Mouse (Mus musculus) forebrain, embryonic 14.5 days (tissue): Measurements from ENCODE around the gene Fbxo7. TPM values are rescaled to one million over a fixed set of nuclear protein-coding genes. Genes with fewer than 3 reads are reported as not detected.

ENCODE experiments used
- ATAC-seq: fragments of 200-750 bp; cut with Nextera tagmentation; 2 replicates; pipeline ENCODE4 v1.8.0; 2017; ENCODE audit warnings: mild to moderate bottlenecking, moderate library complexity
- DNase-seq: peaks from one replicate; pipeline ENCODE4 v3.0.0-alpha.2; 2015; ENCODE audit warnings: low spot score
- H3K27ac ChIP-seq: fragments of 300-500 bp; sonication (generic); 2 replicates; pipeline ENCODE4 v1.5.1; 2014; ENCODE audit warnings: low read depth, mild to moderate bottlenecking, control low read depth, low read length, moderate library complexity
- H3K27me3 ChIP-seq: fragments of 300-500 bp; sonication (generic); replicated peaks from 2 replicates; pipeline ENCODE4 v1.6.1; 2014; ENCODE audit warnings: low read length, control low read depth, mixed read lengths; ENCODE audit not compliant: control insufficient read depth, insufficient read depth
- H3K36me3 ChIP-seq: fragments of 300-500 bp; sonication (generic); 2 replicates; pipeline ENCODE4 v1.6.1; 2014; ENCODE audit warnings: low read length, control low read depth; ENCODE audit not compliant: control insufficient read depth, insufficient read depth
- H3K4me1 ChIP-seq: fragments of 300-500 bp; sonication (generic); 2 replicates; pipeline ENCODE4 v1.6.1; 2014; ENCODE audit warnings: antibody characterized with exemption, low read length, control low read depth; ENCODE audit not compliant: control insufficient read depth, insufficient read depth
- H3K4me2 ChIP-seq: fragments of 300-500 bp; sonication (generic); 2 replicates; pipeline ENCODE4 v1.6.1; 2014; ENCODE audit warnings: mild to moderate bottlenecking, control low read depth, low read length
- H3K4me3 ChIP-seq: fragments of 300-500 bp; sonication (generic); 2 replicates; pipeline ENCODE4 v1.5.1; 2014; ENCODE audit warnings: low read depth, low read length, control low read depth
- H3K9ac ChIP-seq: fragments of 300-500 bp; sonication (generic); 2 replicates; pipeline ENCODE4 v1.6.1; 2014; ENCODE audit warnings: mild to moderate bottlenecking, low read length, control low read depth, moderate library complexity
- H3K9me3 ChIP-seq: fragments of 300-500 bp; sonication (generic); replicated peaks from 2 replicates; pipeline ENCODE4 v1.6.1; 2016; ENCODE audit warnings: low read length, control low read depth, mixed read lengths; ENCODE audit not compliant: control insufficient read depth
- WGBS: fragments of 180-500 bp; shearing (Covaris S2); extraction: QIAGEN DNeasy Blood & Tissue Kit; methylation state at CpG from one replicate; pipeline ENCODE4 v1.1.7; 2014; 5-methylcytosine and 5-hydroxymethylcytosine counted together
- polyA plus RNA-seq: library from polyadenylated mRNA; unstranded; fragments of >200 nt; fragmentation: Nextera tagmentation; extraction: Ambion mirVana; gene quantifications from 2 replicates; pipeline ENCODE4 v1.2.1, GENCODE M21; 2014

Fbxo7 gene
- polyA plus RNA-seq, 1 experiment from 2014 or later: 17.1 TPM

DNA sequence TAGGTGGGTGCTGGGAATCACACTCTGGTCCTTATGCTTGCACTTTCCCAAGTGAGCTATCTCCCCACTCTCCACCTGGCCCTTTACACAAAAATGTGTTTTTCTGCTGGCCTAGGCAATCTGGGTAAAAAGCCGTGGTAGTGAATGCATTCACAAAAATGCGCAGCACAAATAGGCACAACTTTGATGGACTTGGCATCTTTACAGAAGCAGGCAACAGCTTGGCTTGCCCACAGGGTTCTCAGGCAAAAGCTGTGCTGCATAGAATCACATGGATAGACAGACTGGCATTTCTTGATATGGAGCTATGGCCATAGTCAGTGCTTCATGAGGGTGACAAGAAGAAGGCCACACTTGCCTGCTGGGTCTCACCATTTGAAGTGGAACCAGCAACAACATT is 57.0 kb downstream of the Fbxo7 start:
- H3K4me1 ChIP-seq: no peaks in the 10 kb centered on the region
- H3K27ac ChIP-seq: no peak overlapping the region
- H3K9ac ChIP-seq: no peak overlapping the region
- DNase-seq (no peak), ATAC-seq (no peak)
- H3K27me3 ChIP-seq: no peaks in the 10 kb centered on the region
- H3K36me3 ChIP-seq: no peaks in the 10 kb centered on the region
- no peak overlapping the region for H3K4me2 ChIP-seq
- 84% methylated on average over 2 of the region's 2 CpGs for whole genome bisulfite sequencing
- no peak overlapping the region for H3K4me3 ChIP-seq
- H3K9me3 ChIP-seq: no peaks in the 10 kb centered on the region; the same call in 1 of the 2 replicates

GRCm38 (mm10) chr10:86079921-86080320 is 58.1 kb downstream of the Fbxo7 start:
- Histone ChIP-seq H3K36me3 (no peaks in the 10 kb centered on the region), H3K9ac (no peak overlapping the region), H3K27me3 (no peaks in the 10 kb centered on the region), H3K4me1 (no peaks in the 10 kb centered on the region), H3K4me3 (no peak overlapping the region), H3K9me3 (no peaks in the 10 kb centered on the region), H3K27ac (no peak overlapping the region), H3K4me2 (no peak overlapping the region)
- DNase-seq: no peak
- 88% methylated on average over 9 of the region's 9 CpGs for WGBS
- ATAC-seq: no peak

GRCm38 (mm10) chr10:86091919-86092318 is 70.1 kb downstream of the Fbxo7 start:
- Histone ChIP-seq H3K9me3 (no peaks in the 10 kb centered on the region), H3K27ac (no peak overlapping the region), H3K36me3 (no peaks in the 10 kb centered on the region), H3K9ac (no peak overlapping the region), H3K4me1 (no peaks in the 10 kb centered on the region), H3K4me2 (no peak overlapping the region), H3K4me3 (no peak overlapping the region), H3K27me3 (no peaks in the 10 kb centered on the region)
- DNase-seq: no peak
- ATAC-seq: no peak
- 42% methylated on average over 10 of the region's 10 CpGs for WGBS

DNA sequence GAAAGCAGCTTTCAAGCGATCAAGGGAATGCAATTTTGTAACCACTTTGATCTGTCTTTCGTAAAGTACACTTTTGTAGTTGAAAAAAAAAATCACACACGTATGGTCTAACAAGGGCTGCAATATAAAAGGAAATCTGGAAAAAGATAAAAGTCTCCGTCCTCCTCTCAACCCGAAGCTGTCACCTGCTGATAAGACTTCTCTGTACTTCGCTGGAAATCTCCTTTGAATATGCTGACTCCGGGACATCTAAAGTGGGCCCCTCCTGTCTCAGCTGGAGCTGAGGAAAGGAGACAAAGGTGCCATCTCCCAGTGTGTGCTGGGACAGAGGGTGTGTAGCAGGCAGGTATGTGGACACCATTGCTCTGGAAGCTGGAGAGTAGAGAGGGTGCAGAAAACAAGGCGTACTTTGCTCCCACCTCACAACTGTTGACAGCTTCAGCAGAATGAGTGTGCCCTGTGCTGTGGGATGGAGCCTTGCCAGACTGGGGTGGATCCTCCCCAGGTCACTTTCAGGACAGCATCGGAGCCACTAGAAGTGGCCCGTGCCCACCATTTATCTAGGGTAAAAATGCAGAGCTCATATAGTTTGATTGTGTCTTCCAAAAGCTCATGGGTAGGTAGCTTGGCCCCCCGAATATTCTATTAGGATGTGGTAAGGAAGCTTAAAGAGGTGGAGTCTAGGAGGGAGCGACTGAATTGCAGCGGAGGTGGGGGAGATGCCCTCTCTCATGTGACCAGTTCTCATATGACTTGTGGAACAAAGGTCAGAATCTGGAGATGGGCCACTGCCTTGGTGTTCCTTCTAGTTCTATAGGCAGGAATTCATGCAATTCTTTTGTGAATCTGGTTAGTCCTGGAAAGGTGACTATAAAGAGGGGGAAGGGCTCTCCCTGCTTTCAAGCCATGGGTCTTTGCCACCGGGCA is 71.6 kb downstream of the Fbxo7 start:
- no peak for DNase-seq
- Histone ChIP-seq H3K9ac (no peak overlapping the region), H3K36me3 (no peaks in the 10 kb centered on the region), H3K27ac (no peak overlapping the region), H3K27me3 (no peaks in the 10 kb centered on the region), H3K4me2 (no peak overlapping the region), H3K9me3 (no peaks in the 10 kb centered on the region), H3K4me3 (no peak overlapping the region), H3K4me1 (no peaks in the 10 kb centered on the region)
- 75% methylated on average over 14 of the region's 14 CpGs for WGBS
- ATAC-seq: no peak

DNA sequence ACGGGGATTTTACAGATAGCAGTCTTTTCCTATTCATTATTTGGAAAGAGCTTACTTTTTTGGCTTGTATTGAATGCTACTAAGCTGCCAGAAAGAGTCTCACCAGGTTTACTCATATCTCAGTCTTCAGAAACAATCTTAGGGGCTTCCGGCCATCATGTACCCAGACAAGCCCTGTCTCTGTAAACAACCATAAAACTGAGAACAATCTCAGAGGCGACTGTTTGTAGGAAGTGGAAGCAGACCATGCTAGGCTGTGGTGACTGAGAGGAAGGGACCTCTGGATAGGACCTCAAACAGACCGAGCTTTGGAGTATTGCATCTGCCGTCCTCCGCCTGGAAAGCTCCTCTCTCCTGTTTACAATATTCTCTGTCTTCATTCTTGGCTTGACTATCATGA is 76.6 kb downstream of the Fbxo7 start:
- no peak overlapping the region for H3K4me3 ChIP-seq
- no peaks in the 10 kb centered on the region for H3K27me3 ChIP-seq
- no peaks in the 10 kb centered on the region for H3K4me1 ChIP-seq
- no peak overlapping the region for H3K27ac ChIP-seq
- ATAC-seq: no peak
- peaks cover 3% of the 10 kb centered on the region for H3K9me3 ChIP-seq
- 95% methylated on average over 6 of the region's 6 CpGs for WGBS
- no peak overlapping the region for H3K4me2 ChIP-seq
- H3K36me3 ChIP-seq: no peaks in the 10 kb centered on the region
- no peak overlapping the region for H3K9ac ChIP-seq
- DNase-seq: no peak

- Histone ChIP-seq H3K36me3 (no peaks in the 10 kb centered on the region), H3K4me1 (no peaks in the 10 kb centered on the region), H3K27me3 (no peaks in the 10 kb centered on the region), H3K4me3 (no peak overlapping the region), H3K9ac (no peak overlapping the region), H3K9me3 (peaks cover 3% of the 10 kb centered on the region), H3K4me2 (no peak overlapping the region), H3K27ac (no peak overlapping the region)
- ATAC-seq (no peak), DNase-seq (no peak)
- WGBS: 84% methylated on average over 3 of the region's 3 CpGs
Observed at GRCm38 (mm10) chr10:86100281-86100851, 78.6 kb downstream of the Fbxo7 start.

Other genes starting within 250 kb of the Fbxo7 start
- 101 and 104 TPM in 2 replicates for gene Pwp1, start 192.5 kb upstream of the Fbxo7 start, polyA plus RNA-seq
- 24.9 and 27.9 TPM in 2 replicates for gene Prdm4, start 104.8 kb upstream of the Fbxo7 start, polyA plus RNA-seq
- 0.17 and 0.24 TPM in 2 replicates for gene Ascl4, start 94.3 kb upstream of the Fbxo7 start, polyA plus RNA-seq
- gene Rtcb, start 64.1 kb upstream of the Fbxo7 start, polyA plus RNA-seq: 192 and 194 TPM in 2 replicates
- not detected in 2 replicates for gene Bpifc, start 10.1 kb upstream of the Fbxo7 start, polyA plus RNA-seq